In the genomic region with DNA sequence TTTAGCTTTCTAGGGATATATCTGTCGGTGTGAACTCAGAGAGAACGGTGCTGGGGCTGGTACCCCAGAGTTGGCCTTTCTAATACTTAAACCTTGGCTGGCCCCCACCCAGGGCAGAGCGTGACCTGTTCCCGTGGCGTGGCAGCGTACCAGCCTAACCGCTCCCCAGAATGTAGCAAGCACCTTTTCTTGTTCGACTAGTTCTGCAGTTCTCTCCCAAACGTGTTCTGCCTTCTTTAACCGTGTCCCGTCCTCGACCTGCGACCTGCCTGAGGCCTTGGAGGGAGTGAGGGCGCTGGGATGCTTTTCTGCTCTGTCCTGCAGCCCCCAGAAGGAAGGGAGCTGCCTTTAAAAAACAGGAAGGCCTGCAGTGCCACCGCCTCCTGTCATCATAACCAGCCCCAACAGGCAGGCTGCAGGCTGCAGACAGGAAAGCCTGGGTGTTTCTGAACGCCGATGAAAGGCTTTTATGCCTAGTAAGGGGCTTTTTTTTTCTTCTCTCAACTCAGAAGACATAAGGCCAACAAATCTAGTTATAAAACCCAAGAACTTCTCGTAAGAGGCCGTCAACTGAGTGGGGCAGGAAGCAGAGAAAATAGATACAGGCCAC, we compare ENCODE assay signal across 8 mouse cellular contexts. TPM values are rescaled to one million over a fixed set of nuclear protein-coding genes. Genes with fewer than 3 reads are reported as not detected.
DNase-seq lines count a peak whose midpoint lies in the region; ATAC-seq and TF ChIP-seq lines count a peak whose summit lies in the region.

No protein-coding gene starts in this region.

- no peak for TF ChIP-seq CTCF in spleen, adult 2 months (IDR thresholded peaks at IDR 0.05; ENCODE audit: extremely low read depth, insufficient read depth, insufficient read length, insufficient replicate concordance)
- no peak for TF ChIP-seq CTCF in lung, adult 2 months (IDR thresholded peaks at IDR 0.05; ENCODE audit: insufficient read depth, low read length)

- 0 out of 2 replicates have a peak overlapping the region, but pooled peaks have one; percentile 3 for H3K9ac ChIP-seq in heart, embryonic 16.5 days (ENCODE audit: low read length)

- WGBS in heart, embryonic 16.5 days: 57% methylated on average over 19 of the region's 19 CpGs
- 21% methylated on average over 19 of the region's 19 CpGs for WGBS in spleen, adult 2 months
- WGBS in lung, adult 2 months: 35% methylated on average over 19 of the region's 19 CpGs

- no peak for DNase-seq in heart, adult 8-10 months (ENCODE audit: low spot score)
- no peak for DNase-seq in spleen, adult 2 months (ENCODE audit: low read depth in 1 of 2, low spot score in 2 of 2)
- no peak for DNase-seq in spleen, postnatal 4 days (ENCODE audit: low spot score in 2 of 2)
- peak; percentile 25 for DNase-seq in lung, adult 2 months
- peak; percentile 48 to 65 for DNase-seq in thymus, postnatal 36 days
- DNase-seq in adrenal gland, postnatal 10 days: no peak

- peaks cover 16% of the 10 kb centered on the region for H3K4me1 ChIP-seq in heart, embryonic 16.5 days (ENCODE audit: control insufficient read depth, insufficient read depth, low read length)
- peaks cover 35% of the 10 kb centered on the region; the same call in 1 of the 2 replicates for H3K4me1 ChIP-seq in spleen, adult 2 months (ENCODE audit: control insufficient read depth, insufficient read depth, insufficient read length)
- peaks cover 24% of the 10 kb centered on the region for H3K4me1 ChIP-seq in lung, adult 2 months (ENCODE audit: control insufficient read depth, insufficient read depth, low read length)

- H3K4me3 ChIP-seq in heart, embryonic 16.5 days (ENCODE audit: low read length): no peak overlapping the region
- peak overlapping the region; percentile 35; the same call in 1 of the 2 replicates for H3K4me3 ChIP-seq in spleen, adult 2 months (ENCODE audit: extremely low read depth, insufficient read depth, insufficient read length)
- no peak overlapping the region for H3K4me3 ChIP-seq in lung, adult 2 months (replicated peaks; ENCODE audit: extremely low read depth, low read depth, low read length)

- peaks cover 9% of the 10 kb centered on the region; the same call in 1 of the 2 replicates for H3K36me3 ChIP-seq in heart, embryonic 16.5 days (ENCODE audit: control insufficient read depth, insufficient read depth)
- peaks cover 13% of the 10 kb centered on the region for H3K36me3 ChIP-seq in spleen, adult 2 months (ENCODE audit: control insufficient read depth, insufficient read depth, low read length)

- TF ChIP-seq POLR2A in spleen, adult 2 months (IDR thresholded peaks at IDR 0.05; ENCODE audit: low read depth, low read length): no peak
- no peak for TF ChIP-seq POLR2A in lung, adult 2 months (IDR thresholded peaks at IDR 0.05; ENCODE audit: borderline replicate concordance, extremely low read depth, low read depth, low read length)

- no peak overlapping the region for H3K4me2 ChIP-seq in heart, embryonic 16.5 days (ENCODE audit: low read depth, low read length)

- H3K9me3 ChIP-seq in heart, embryonic 16.5 days (replicated peaks; ENCODE audit: control insufficient read depth, low read length): no peaks in the 10 kb centered on the region

- no peak for ATAC-seq in heart, embryonic 16.5 days (replicated peaks; ENCODE audit: extremely low read depth, insufficient read depth, low FRiP score)
- no peak for ATAC-seq in cerebellum, adult (ENCODE audit: insufficient number of reproducible peaks, low FRiP score, low TSS enrichment)

- H3K27me3 ChIP-seq in heart, embryonic 16.5 days (ENCODE audit: control insufficient read depth, insufficient read depth, low read length): no peaks in the 10 kb centered on the region
- no peaks in the 10 kb centered on the region for H3K27me3 ChIP-seq in spleen, adult 2 months (ENCODE audit: control insufficient read depth, insufficient read depth, low read length)

- H3K27ac ChIP-seq in heart, embryonic 16.5 days (ENCODE audit: low read length): peak overlapping the region; percentile 57
- H3K27ac ChIP-seq in spleen, adult 2 months (ENCODE audit: insufficient read depth, low read length): peak overlapping the region; percentile 82

RNA-seq across cellular contexts. Expression of a gene that starts 10.0 kb away (rescaled TPM):
- polyA plus RNA-seq in heart, embryonic 16.5 days (2015; fragmentation: Nextera tagmentation; extraction: Ambion mirVana): 58.8 and 69.2 TPM in 2 replicates
- total RNA-seq in heart, adult 8-10 months (2022): 10 to 100 TPM; 18.4 to 19.2 (median 18.5) TPM
- 134 and 163 TPM in 2 replicates for polyA plus RNA-seq in spleen, adult 2 months (2012; rRNA removed)
- 222 and 259 TPM in 2 replicates for polyA plus RNA-seq in lung, adult 2 months (2012; rRNA removed)
- 10 to 100 TPM; 31.2 to 38.3 TPM for total RNA-seq in adrenal gland, postnatal 10 days (2021)

RNA-seq across cellular contexts. Expression of a gene that starts 22.6 kb away (rescaled TPM):
- polyA plus RNA-seq in heart, embryonic 16.5 days (2015; fragmentation: Nextera tagmentation; extraction: Ambion mirVana): 1.1 and 1.3 TPM in 2 replicates
- 1 to 10 TPM; 3.2 to 6.5 (median 4.9) TPM for total RNA-seq in heart, adult 8-10 months (2022)
- 4.2 and 5.3 TPM in 2 replicates for polyA plus RNA-seq in spleen, adult 2 months (2012; rRNA removed)
- polyA plus RNA-seq in lung, adult 2 months (2012; rRNA removed): 8.8 and 10.1 TPM in 2 replicates
- total RNA-seq in adrenal gland, postnatal 10 days (2021): 1 to 10 TPM; 2.8 to 2.9 TPM

RNA-seq across cellular contexts. Expression of a gene that starts 26.8 kb away (rescaled TPM):
- polyA plus RNA-seq in heart, embryonic 16.5 days (2015; fragmentation: Nextera tagmentation; extraction: Ambion mirVana): 8.4 and 9.6 TPM in 2 replicates
- 1 to 10 TPM; 4.2 to 5.0 (median 4.9) TPM for total RNA-seq in heart, adult 8-10 months (2022)
- polyA plus RNA-seq in spleen, adult 2 months (2012; rRNA removed): 14.1 and 14.5 TPM in 2 replicates
- 12.2 and 17.3 TPM in 2 replicates for polyA plus RNA-seq in lung, adult 2 months (2012; rRNA removed)
- 10 to 100 TPM in 1 of 2 experiments, 1 to 10 TPM in 1; 5.7 to 11.7 TPM for total RNA-seq in adrenal gland, postnatal 10 days (2021)

Comparison
In these comparisons a context has a peak if more than half of its experiments do, and no peak if none do; other contexts are left out.
1. DNase-seq: peak in lung, adult 2 months (single experiment) and thymus, postnatal 36 days (2 of 2); none in heart, adult 8-10 months (single experiment), spleen, adult 2 months (0 of 2), spleen, postnatal 4 days (0 of 2) and adrenal gland, postnatal 10 days (single experiment).